Mouse (Mus musculus): ENCODE measurements around the gene Mfsd6l. TPM values are rescaled to one million over a fixed set of nuclear protein-coding genes. Genes with fewer than 3 reads are reported as not detected.
A peak's percentile ranks its signal among the peaks of the same experiment; 100 is the strongest.

The Mfsd6l gene
- polyA plus RNA-seq, 1 experiment, result 0.05 TPM

DNA sequence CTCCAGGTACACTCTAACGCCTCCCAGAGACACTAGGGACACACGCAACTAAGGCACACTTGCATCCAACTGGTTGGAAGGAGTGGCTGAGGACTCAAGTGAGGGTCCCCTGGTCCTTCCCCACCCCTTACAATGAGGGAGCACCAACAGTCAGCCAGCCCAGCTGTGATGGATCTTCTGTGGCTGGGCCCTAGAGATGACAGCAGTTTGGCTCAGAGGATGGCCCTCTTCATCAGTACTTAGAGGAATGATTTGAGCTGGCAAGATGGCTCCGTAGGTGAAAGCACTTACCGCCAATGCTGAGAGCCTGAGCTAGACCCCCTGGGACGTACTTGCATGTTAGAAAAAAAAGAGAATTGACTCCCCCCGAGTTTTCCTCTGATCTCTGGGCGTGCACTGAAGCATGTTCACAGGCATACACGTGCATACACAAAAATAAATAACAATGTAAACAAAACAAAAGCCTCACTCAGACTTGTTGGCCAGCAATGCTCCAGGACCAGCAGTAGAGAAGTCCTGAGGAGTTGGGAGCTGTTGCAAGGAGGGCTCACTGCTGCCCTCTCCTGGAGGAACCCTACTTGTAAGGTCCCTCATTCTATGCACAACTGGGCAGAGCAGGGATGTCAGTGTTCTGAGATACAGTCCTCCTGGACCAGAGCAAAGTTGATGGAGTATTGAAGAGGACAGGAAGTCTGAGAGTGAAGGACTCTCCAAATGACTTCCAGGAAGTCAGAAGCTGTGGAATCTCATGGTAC lies 33.2 kb downstream of the Mfsd6l start:
- Histone ChIP-seq H3K4me3 (replicated peaks; ENCODE audit: insufficient read depth, low read depth, low read length) (no peak overlapping the region), H3K4me1 (ENCODE audit: control insufficient read depth, insufficient read depth, low read length) (no peaks in the 10 kb centered on the region; the same call in 1 of the 2 replicates)

DNA sequence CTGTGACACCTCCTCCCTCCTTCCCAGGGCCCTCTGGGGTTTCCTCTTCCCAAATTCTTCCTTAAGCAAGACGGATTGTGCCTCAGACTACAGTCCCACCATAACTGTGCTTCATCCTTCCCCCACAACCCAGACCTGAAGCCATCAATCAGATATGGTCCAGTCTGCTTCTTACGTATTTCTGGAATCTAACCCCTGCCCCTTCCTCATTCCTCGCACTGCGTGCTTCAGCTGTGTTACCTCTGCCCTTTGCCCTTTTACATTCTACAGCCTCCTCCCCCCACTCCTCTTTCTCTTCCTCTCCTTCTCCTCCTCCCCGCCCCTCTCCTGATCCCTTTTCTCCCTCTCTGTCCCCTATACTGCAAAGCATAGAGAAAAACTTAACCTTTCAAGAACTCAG lies 35.7 kb downstream of the Mfsd6l start:
- H3K27me3 ChIP-seq (ENCODE audit: control insufficient read depth, insufficient read depth, low read length), result no peaks in the 10 kb centered on the region
- DNase-seq, result no peak
- H3K4me3 ChIP-seq (replicated peaks; ENCODE audit: insufficient read depth, low read depth, low read length), result no peak overlapping the region
- no peak overlapping the region for H3K27ac ChIP-seq (ENCODE audit: insufficient read depth, low read length)
- 80% methylated on average over 5 of the region's 5 CpGs for WGBS
- no peaks in the 10 kb centered on the region; the same call in 1 of the 2 replicates for H3K4me1 ChIP-seq (ENCODE audit: control insufficient read depth, insufficient read depth, low read length)
- TF ChIP-seq POLR2A (IDR thresholded peaks at IDR 0.05; ENCODE audit: borderline replicate concordance, insufficient read depth, low read length) (no peak), CTCF (IDR thresholded peaks at IDR 0.05; ENCODE audit: borderline replicate concordance, insufficient read depth, low read depth, low read length) (no peak)

More for the DNA sequence above, 33.2 kb downstream of the Mfsd6l start:
- peak; percentile 72 to 80 for DNase-seq
- Histone ChIP-seq H3K27ac (ENCODE audit: insufficient read depth, low read length) (no peak overlapping the region), H3K27me3 (ENCODE audit: control insufficient read depth, insufficient read depth, low read length) (no peaks in the 10 kb centered on the region)
- TF ChIP-seq POLR2A (IDR thresholded peaks at IDR 0.05; ENCODE audit: borderline replicate concordance, insufficient read depth, low read length) (no peak), CTCF (IDR thresholded peaks at IDR 0.05; ENCODE audit: borderline replicate concordance, insufficient read depth, low read depth, low read length) (peak; percentile 96)
- WGBS, result 45% methylated on average over 8 of the region's 8 CpGs

DNA sequence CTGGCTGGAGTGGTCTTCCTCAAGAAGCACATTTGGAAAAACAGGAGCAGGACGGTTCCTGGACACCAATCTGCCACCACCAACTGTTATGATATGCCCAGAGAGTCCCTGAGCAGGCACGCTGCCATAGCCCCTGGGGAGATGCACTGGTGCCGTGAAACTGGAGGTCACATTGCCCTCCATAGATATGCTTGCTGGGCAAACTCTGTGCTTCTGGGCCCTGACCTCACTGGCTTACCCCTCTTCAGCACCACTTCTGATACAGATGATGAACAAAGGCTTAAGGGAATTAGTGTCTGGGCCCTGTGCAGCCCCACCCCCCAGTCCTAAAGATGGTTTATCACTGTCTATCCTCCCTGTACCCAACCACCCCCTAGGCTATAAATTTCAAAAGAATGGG lies 37.3 kb downstream of the Mfsd6l start:
- no peak for DNase-seq
- WGBS, result 55% methylated on average over 3 of the region's 3 CpGs
- TF ChIP-seq POLR2A (IDR thresholded peaks at IDR 0.05; ENCODE audit: borderline replicate concordance, insufficient read depth, low read length) (no peak), CTCF (IDR thresholded peaks at IDR 0.05; ENCODE audit: borderline replicate concordance, insufficient read depth, low read depth, low read length) (no peak)
- Histone ChIP-seq H3K4me1 (ENCODE audit: control insufficient read depth, insufficient read depth, low read length) (no peaks in the 10 kb centered on the region; the same call in 1 of the 2 replicates), H3K4me3 (replicated peaks; ENCODE audit: insufficient read depth, low read depth, low read length) (no peak overlapping the region), H3K27me3 (ENCODE audit: control insufficient read depth, insufficient read depth, low read length) (no peaks in the 10 kb centered on the region), H3K27ac (ENCODE audit: insufficient read depth, low read length) (no peak overlapping the region)

DNA sequence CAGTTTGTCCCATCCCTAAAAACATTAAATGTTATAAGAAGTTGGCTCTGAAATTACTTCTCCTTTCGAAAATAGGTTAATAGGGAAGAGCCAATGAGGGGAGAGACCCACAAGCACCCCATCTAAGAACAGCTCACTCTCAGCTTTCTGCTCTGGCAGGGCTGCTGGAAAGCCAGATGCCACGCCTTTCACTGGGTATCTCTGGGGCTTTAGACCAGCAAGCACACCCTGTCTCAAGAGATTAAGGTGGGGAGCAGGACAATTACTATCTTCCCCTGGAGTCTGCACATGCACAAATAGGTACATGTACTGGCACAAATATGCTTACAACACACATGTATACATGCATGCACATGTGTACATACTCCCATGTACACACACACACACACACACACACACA lies 41.9 kb downstream of the Mfsd6l start:
- no peak overlapping the region for H3K4me3 ChIP-seq (replicated peaks; ENCODE audit: insufficient read depth, low read depth, low read length)
- DNase-seq, result no peak
- 79% methylated on average over 2 of the region's 2 CpGs for WGBS
- H3K27me3 ChIP-seq (ENCODE audit: control insufficient read depth, insufficient read depth, low read length), result no peaks in the 10 kb centered on the region
- TF ChIP-seq POLR2A (IDR thresholded peaks at IDR 0.05; ENCODE audit: borderline replicate concordance, insufficient read depth, low read length) (no peak), CTCF (IDR thresholded peaks at IDR 0.05; ENCODE audit: borderline replicate concordance, insufficient read depth, low read depth, low read length) (no peak)
- no peaks in the 10 kb centered on the region; the same call in 1 of the 2 replicates for H3K4me1 ChIP-seq (ENCODE audit: control insufficient read depth, insufficient read depth, low read length)
- no peak overlapping the region for H3K27ac ChIP-seq (ENCODE audit: insufficient read depth, low read length)

DNA sequence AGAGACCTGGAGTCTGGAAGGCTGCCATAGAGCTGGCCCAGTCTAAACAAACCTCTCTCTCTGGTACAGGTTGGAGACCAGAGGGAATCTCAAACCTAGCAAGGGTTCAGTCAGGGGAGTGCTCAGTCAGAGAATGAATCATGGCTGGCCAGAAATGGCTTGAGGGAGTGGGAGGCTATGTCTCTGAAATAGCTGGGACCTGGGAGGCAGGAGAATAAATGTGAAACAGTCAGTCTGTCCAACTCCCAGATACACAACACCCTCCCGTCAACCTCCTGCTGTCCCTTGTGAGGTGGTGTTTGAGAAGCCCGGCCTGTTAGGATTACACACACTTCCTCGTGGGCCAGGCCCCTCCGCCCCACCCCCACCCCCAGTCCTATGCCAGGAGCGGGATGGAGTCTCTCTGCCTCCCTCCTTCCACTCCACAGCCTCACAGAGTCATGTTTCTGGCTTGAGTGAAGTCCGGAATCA lies 44.6 kb downstream of the Mfsd6l start:
- 58% methylated on average over 6 of the region's 6 CpGs for WGBS
- no peak overlapping the region for H3K27ac ChIP-seq (ENCODE audit: insufficient read depth, low read length)
- no peak for DNase-seq
- TF ChIP-seq POLR2A (IDR thresholded peaks at IDR 0.05; ENCODE audit: borderline replicate concordance, insufficient read depth, low read length) (no peak), CTCF (IDR thresholded peaks at IDR 0.05; ENCODE audit: borderline replicate concordance, insufficient read depth, low read depth, low read length) (no peak)
- H3K4me1 ChIP-seq (ENCODE audit: control insufficient read depth, insufficient read depth, low read length), result no peaks in the 10 kb centered on the region
- no peaks in the 10 kb centered on the region for H3K27me3 ChIP-seq (ENCODE audit: control insufficient read depth, insufficient read depth, low read length)
- no peak overlapping the region for H3K4me3 ChIP-seq (replicated peaks; ENCODE audit: insufficient read depth, low read depth, low read length)

DNA sequence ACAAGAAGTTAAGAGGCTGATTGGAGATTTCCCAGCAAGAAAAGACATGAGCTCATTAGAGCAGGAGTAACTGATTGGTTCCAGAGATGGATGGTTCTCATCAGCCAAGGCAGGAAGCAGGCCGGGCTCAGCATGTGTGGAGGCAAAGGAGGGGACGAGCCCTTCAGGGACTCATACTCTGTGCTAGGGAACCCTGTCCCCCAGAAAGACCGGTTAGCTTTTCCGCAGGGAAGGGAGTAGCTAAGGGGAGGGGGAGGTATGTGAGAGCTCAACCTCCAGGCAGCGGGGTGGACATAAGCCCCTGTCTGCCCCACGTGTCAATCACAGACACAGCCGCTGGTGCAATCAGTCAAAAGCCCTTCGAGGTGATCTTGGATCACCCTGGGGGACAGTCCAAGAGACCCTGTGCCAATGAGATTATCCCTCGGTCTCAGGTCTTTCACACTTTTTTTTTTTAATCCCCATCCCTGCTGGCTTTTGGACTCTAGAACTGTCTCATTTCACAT lies 45.6 kb downstream of the Mfsd6l start:
- H3K27ac ChIP-seq (ENCODE audit: insufficient read depth, low read length), result no peak overlapping the region
- no peak for TF ChIP-seq POLR2A (IDR thresholded peaks at IDR 0.05; ENCODE audit: borderline replicate concordance, insufficient read depth, low read length)
- TF ChIP-seq CTCF (IDR thresholded peaks at IDR 0.05; ENCODE audit: borderline replicate concordance, insufficient read depth, low read depth, low read length), result no peak
- H3K4me1 ChIP-seq (ENCODE audit: control insufficient read depth, insufficient read depth, low read length), result no peaks in the 10 kb centered on the region
- WGBS, result 33% methylated on average over 9 of the region's 9 CpGs
- H3K27me3 ChIP-seq (ENCODE audit: control insufficient read depth, insufficient read depth, low read length), result no peaks in the 10 kb centered on the region
- no peak for DNase-seq
- no peak overlapping the region for H3K4me3 ChIP-seq (replicated peaks; ENCODE audit: insufficient read depth, low read depth, low read length)

DNA sequence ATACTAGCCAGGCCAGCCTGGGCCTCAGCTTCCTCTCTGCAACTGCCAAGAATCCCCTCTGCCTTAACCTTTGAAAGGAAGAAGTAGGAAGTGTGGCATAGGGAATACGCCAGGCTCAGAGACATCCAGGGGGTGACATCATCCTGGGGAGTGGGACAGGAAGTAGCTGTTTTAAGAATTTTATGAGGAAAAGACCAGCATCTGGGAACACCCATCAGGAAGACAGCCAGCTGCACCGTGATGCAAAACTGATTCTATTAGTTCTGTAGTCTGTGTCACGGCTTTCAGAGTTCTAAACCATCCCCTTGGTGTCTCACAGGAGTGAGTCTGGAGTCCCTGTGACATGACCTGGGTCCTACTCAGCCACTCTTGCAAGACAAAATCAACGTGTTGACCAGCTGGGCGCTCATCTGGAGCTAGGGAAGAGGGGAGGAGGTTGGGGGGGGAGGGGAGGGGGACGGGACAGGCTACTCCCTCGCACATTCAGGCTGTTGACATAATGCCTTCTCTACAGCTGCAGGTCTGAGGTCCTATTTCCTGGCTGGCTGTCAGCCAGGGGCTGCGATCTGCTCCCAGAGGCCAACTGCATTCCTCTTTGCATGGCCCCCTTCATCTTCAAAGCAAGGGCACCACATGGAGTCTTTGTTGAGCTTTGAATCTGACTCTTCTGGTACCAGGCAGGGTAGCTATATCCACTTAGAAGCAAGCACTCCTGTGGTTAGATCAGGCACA lies 46.4 kb downstream of the Mfsd6l start:
- Histone ChIP-seq H3K4me3 (replicated peaks; ENCODE audit: insufficient read depth, low read depth, low read length) (no peak overlapping the region), H3K27ac (ENCODE audit: insufficient read depth, low read length) (no peak overlapping the region), H3K4me1 (ENCODE audit: control insufficient read depth, insufficient read depth, low read length) (no peaks in the 10 kb centered on the region), H3K27me3 (ENCODE audit: control insufficient read depth, insufficient read depth, low read length) (no peaks in the 10 kb centered on the region)
- 32% methylated on average over 8 of the region's 8 CpGs for WGBS
- no peak for TF ChIP-seq CTCF (IDR thresholded peaks at IDR 0.05; ENCODE audit: borderline replicate concordance, insufficient read depth, low read depth, low read length)
- TF ChIP-seq POLR2A (IDR thresholded peaks at IDR 0.05; ENCODE audit: borderline replicate concordance, insufficient read depth, low read length), result no peak
- DNase-seq, result no peak
